In the genomic region with DNA sequence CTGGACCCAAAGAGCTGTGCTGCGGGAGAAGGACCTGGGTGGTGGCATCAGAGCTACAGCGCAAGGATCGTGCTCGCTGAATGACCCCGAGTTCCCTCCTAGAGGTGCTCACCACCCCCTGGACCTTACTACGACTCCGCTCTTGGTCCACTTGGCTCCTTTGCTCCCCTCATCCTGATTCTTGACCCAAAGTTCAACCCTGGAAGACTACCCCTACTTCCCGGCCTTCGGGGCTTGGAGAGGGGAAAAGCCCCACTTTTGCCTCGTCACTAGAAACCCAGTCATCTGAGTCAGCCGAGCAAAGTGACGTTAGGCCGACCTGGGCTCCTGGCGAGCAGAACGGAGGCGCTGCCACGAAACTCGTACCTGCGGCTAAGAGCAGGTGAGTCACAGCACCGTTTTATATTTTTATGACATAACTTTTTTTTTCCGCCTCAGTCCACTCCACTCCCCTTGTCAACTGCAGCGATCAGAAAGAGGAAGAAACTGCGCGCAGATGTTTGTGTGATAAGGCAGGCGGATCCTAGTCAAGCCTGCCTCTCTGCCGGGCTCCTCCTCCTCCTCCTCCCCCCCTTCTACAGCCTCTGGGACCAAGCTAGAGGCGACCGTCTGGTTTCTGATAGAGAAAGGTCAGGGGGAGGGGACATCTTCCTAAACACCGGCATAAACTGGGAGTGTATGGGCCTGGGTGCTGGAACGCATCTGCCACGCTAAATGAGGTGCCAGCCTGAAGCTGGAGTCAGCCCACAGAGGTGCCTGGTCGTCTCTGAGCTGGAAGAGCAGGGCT, we compare ENCODE assay signal across 9 mouse cellular contexts. TPM values are rescaled to one million over a fixed set of nuclear protein-coding genes. Genes with fewer than 3 reads are reported as not detected.
DNase-seq lines count a peak whose midpoint lies in the region; ATAC-seq and TF ChIP-seq lines count a peak whose summit lies in the region.
"Had no signal": no experiment of that assay in that cellular context is flagged by ENCODE, and none has a peak within 500 bp of the region (broad histone marks: within the 10 kb centered on the region; RNA-seq: fewer than 3 reads in every experiment).

A gene (minus strand): TSS at position 502 of the 787 bp plus-strand sequence.

- no peaks in the 10 kb centered on the region for H3K36me3 ChIP-seq in liver, embryonic 11.5 days (ENCODE audit: control insufficient read depth, insufficient read depth, low read length)
- no peaks in the 10 kb centered on the region for H3K36me3 ChIP-seq in midbrain, postnatal 0 days (ENCODE audit: insufficient read depth, low read length)

- peak within 1 kb of the TSS; percentile 87 for H3K4me2 ChIP-seq in liver, embryonic 11.5 days
- peak within 1 kb of the TSS; percentile 63 for H3K4me2 ChIP-seq in midbrain, postnatal 0 days (ENCODE audit: low read depth, low read length, poor library complexity, severe bottlenecking)

- H3K9ac ChIP-seq in liver, embryonic 11.5 days (ENCODE audit: low read depth, low read length), result peak within 1 kb of the TSS; percentile 49
- 0 out of 2 replicates have a peak within 1 kb of the TSS, but pooled peaks have one; percentile 13 for H3K9ac ChIP-seq in midbrain, postnatal 0 days (replicated peaks; ENCODE audit: low read length, poor library complexity, severe bottlenecking)

- DNase-seq in 416B (ENCODE audit: low read depth), result peak; percentile 93
- peak; percentile 55 for DNase-seq in ES-CJ7 (ENCODE audit: low read depth, low spot score)
- peak; percentile 61 for DNase-seq in liver, embryonic 11.5 days (ENCODE audit: low spot score)
- no peak for DNase-seq in midbrain, postnatal 0 days (ENCODE audit: low spot score)
- DNase-seq in ovary, postnatal 36 days (ENCODE audit: low spot score), result no peak
- no peak for DNase-seq in adrenal gland, postnatal 10 days

- H3K27ac ChIP-seq in liver, embryonic 11.5 days (ENCODE audit: low read depth, low read length), result peak within 1 kb of the TSS; percentile 74
- no peak within 1 kb of the TSS for H3K27ac ChIP-seq in midbrain, postnatal 0 days (ENCODE audit: low read depth, low read length)

- peaks cover 12% of the 10 kb centered on the region for H3K4me1 ChIP-seq in liver, embryonic 11.5 days (replicated peaks; ENCODE audit: control insufficient read depth, insufficient read depth, low read length)
- 0 out of 2 replicates have a peak, but pooled peaks cover 7% of the 10 kb centered on the region for H3K4me1 ChIP-seq in midbrain, postnatal 0 days (ENCODE audit: insufficient read depth, low read length)

- H3K4me3 ChIP-seq in liver, embryonic 11.5 days (ENCODE audit: low read depth, low read length), result peak within 1 kb of the TSS; percentile 63
- peak within 1 kb of the TSS; percentile 35 for H3K4me3 ChIP-seq in midbrain, postnatal 0 days (ENCODE audit: low read depth, low read length)

- H3K9me3 ChIP-seq in liver, embryonic 11.5 days (ENCODE audit: control insufficient read depth, low read length), result no peaks in the 10 kb centered on the region
- H3K9me3 ChIP-seq in midbrain, postnatal 0 days (ENCODE audit: low read length), result no peaks in the 10 kb centered on the region

- ATAC-seq in granulocyte monocyte progenitor cell, adult 5-6 weeks (replicated peaks; ENCODE audit: poor library complexity, severe bottlenecking), result peak; percentile 70
- peak; percentile 35; the same call in 1 of the 2 replicates for ATAC-seq in liver, embryonic 11.5 days (replicated peaks; ENCODE audit: low FRiP score)
- ATAC-seq in midbrain, postnatal 0 days (ENCODE audit: low FRiP score), result no peak
- no peak for ATAC-seq in cerebellum, adult (ENCODE audit: insufficient number of reproducible peaks, low FRiP score, low TSS enrichment)

- WGBS in liver, embryonic 11.5 days, result under 1% methylated on average over 32 of the region's 32 CpGs
- WGBS in midbrain, postnatal 0 days, result 1% methylated on average over 32 of the region's 32 CpGs

- H3K27me3 ChIP-seq in liver, embryonic 11.5 days (replicated peaks; ENCODE audit: control insufficient read depth, insufficient read depth, low read length), result peaks cover 99% of the 10 kb centered on the region
- peaks cover 84% of the 10 kb centered on the region for H3K27me3 ChIP-seq in midbrain, postnatal 0 days (ENCODE audit: insufficient read depth, low read length)

- TF ChIP-seq CTCF in midbrain, postnatal 0 days (IDR thresholded peaks at IDR 0.05), result no peak

RNA-seq across cellular contexts. Expression of the gene that starts here (rescaled TPM):
- not detected in 2 replicates for total RNA-seq in granulocyte monocyte progenitor cell, adult 5-6 weeks (2014; fragmentation: Nextera tagmentation)
- not detected in 2 replicates for total RNA-seq in granulocyte monocyte progenitor cell, adult 5-6 weeks (2017)
- polyA plus RNA-seq in liver, embryonic 11.5 days (2014; fragmentation: Nextera tagmentation; extraction: Ambion mirVana), result 3.4 and 3.5 TPM in 2 replicates
- 2.1 and 2.2 TPM in 2 replicates for total RNA-seq in midbrain, postnatal 0 days (2014; rRNA removed)
- 1.7 and 1.9 TPM in 2 replicates for polyA plus RNA-seq in midbrain, postnatal 0 days (2015; fragmentation: Nextera tagmentation; extraction: Ambion mirVana)
- under 1 TPM; 0.45 to 0.96 TPM for total RNA-seq in adrenal gland, postnatal 10 days (2021)
- total RNA-seq: neutrophil, adult 5-6 weeks had no signal

Comparison
In these comparisons a context has a peak if more than half of its experiments do, and no peak if none do; other contexts are left out.
1. Peak in ATAC-seq in granulocyte monocyte progenitor cell, adult 5-6 weeks; RNA of the gene not detected or under 1 TPM.
2. DNase-seq: peak in 416B (single experiment), ES-CJ7 (single experiment) and liver, embryonic 11.5 days (single experiment); none in midbrain, postnatal 0 days (single experiment), ovary, postnatal 36 days (single experiment) and adrenal gland, postnatal 10 days (single experiment).